Mouse (Mus musculus): ENCODE measurements at regions not wholly inside any gene's neighbourhood (a gene's known extent, or its start where the extent isn't known, plus 50 kb on each side); places are given as distances from the start of the nearest gene placed in this dataset.

DNA sequence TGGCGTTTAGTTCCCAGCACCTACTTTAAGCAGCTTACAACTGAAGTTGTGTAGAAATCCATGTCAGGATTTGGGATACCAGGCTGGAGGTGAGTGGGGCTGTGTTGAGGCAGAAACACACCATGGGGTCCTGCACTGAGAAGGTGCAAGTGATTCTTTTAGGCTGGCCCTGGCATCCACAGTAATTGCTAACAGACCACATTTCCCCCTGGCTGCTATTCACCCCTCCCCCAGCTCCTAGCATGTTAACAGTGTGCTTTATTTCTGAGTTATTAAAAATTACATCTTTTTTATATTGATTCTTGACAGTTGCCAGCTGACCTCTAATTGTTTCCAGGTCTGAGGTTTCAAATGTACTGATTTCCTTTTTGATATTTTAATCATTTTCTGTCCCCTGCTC, 670.1 kb upstream of the 2610301B20Rik start:
- no peaks in the 10 kb centered on the region for H3K4me1 ChIP-seq (ENCODE audit: control insufficient read depth, insufficient read depth, low read length)
- no peaks in the 10 kb centered on the region for H3K9me3 ChIP-seq (ENCODE audit: control insufficient read depth, low read length)
- no peak overlapping the region for H3K27ac ChIP-seq (ENCODE audit: low read length)
- no peak overlapping the region for H3K4me3 ChIP-seq (ENCODE audit: low read length)
- no peaks in the 10 kb centered on the region for H3K27me3 ChIP-seq (replicated peaks; ENCODE audit: control insufficient read depth, insufficient read depth, low read length)
- no peaks in the 10 kb centered on the region for H3K36me3 ChIP-seq (ENCODE audit: control insufficient read depth, insufficient read depth, low read length)
- no peak overlapping the region for H3K4me2 ChIP-seq (ENCODE audit: low read depth, low read length)
- 86% methylated on average over 1 of the region's 1 CpGs for WGBS
- H3K9ac ChIP-seq (ENCODE audit: low read depth, low read length), result no peak overlapping the region
- no peak for ATAC-seq

DNA sequence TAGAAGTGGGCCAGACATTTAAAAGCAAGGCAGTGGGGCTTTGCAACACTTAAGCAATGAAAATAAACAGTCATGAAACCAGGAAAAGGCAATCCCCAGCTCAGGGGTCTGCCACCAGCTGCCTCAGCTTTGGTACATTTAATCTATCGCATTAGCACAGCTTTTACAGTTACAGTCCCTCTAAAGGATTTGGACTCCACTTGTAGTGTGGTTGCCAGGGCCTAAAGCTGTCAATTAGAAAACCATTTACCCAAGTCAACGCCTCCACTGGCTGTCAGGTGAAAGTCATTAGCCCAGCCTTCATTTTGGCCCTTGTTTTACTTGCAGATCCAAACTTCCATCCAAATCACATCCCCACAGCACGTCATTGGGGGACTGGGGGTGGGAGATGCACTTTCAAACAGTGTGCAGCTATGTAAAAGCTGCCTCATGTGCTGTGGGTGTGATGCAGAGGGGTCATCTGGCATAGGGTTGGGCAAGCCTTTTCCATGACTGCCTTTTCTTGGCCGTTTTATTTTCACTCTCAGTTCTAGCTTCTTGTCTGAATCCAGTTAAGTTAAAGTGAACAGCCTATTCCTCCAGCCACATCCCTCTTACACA, 664.9 kb upstream of the 2610301B20Rik start:
- Histone ChIP-seq H3K4me2 (ENCODE audit: low read depth, low read length) (no peak overlapping the region), H3K36me3 (ENCODE audit: control insufficient read depth, insufficient read depth, low read length) (no peaks in the 10 kb centered on the region), H3K4me3 (ENCODE audit: low read length) (no peak overlapping the region), H3K27ac (ENCODE audit: low read length) (no peak overlapping the region), H3K9me3 (ENCODE audit: control insufficient read depth, low read length) (no peaks in the 10 kb centered on the region), H3K4me1 (ENCODE audit: control insufficient read depth, insufficient read depth, low read length) (no peaks in the 10 kb centered on the region), H3K9ac (ENCODE audit: low read depth, low read length) (no peak overlapping the region), H3K27me3 (replicated peaks; ENCODE audit: control insufficient read depth, insufficient read depth, low read length) (no peaks in the 10 kb centered on the region)
- 59% methylated on average over 4 of the region's 4 CpGs for WGBS
- ATAC-seq, result no peak

DNA sequence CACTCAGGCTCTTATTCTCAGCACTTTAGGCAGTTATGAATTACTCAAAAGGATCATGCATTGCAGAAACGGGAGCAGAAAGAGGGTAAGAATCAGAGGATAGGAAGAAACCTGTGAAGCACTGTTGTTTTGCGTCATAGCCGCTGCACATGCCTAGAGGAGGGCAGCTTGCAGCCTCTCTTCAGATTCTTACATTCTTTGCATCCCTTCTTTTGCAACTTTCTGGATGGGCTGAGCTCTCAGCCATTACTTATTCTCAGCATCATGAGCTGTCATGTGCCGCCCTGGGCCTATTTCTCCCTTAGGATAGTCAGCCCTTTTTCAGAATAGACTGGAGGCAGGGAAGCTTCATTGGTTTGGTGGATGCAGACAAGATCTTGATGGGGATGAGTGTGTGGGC, 663.0 kb upstream of the 2610301B20Rik start:
- no peak overlapping the region for H3K4me2 ChIP-seq (ENCODE audit: low read depth, low read length)
- no peaks in the 10 kb centered on the region for H3K9me3 ChIP-seq (ENCODE audit: control insufficient read depth, low read length)
- H3K4me3 ChIP-seq (ENCODE audit: low read length), result no peak overlapping the region
- H3K36me3 ChIP-seq (ENCODE audit: control insufficient read depth, insufficient read depth, low read length), result no peaks in the 10 kb centered on the region
- H3K27ac ChIP-seq (ENCODE audit: low read length), result no peak overlapping the region
- H3K27me3 ChIP-seq (replicated peaks; ENCODE audit: control insufficient read depth, insufficient read depth, low read length), result no peaks in the 10 kb centered on the region
- no peak for ATAC-seq
- WGBS, result 83% methylated on average over 4 of the region's 4 CpGs
- no peaks in the 10 kb centered on the region for H3K4me1 ChIP-seq (ENCODE audit: control insufficient read depth, insufficient read depth, low read length)
- H3K9ac ChIP-seq (ENCODE audit: low read depth, low read length), result no peak overlapping the region

DNA sequence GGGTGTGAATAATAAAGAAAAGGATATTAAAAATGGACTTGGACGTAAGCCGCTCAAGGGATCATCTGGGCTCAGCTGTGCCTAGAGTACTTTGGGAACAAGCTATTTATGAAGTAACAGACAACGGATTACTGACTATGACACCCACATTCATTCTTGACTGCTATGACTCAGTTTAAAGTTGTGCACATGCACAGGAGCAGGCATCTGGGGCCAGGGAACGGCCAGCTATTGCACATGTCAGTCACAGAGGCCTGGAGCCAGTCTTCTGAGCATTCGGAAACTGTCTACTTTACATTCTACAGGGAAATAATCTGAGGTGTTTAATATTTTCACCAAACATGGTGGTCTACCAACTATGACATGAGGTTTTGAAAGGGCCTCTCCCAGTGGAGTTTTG, 639.0 kb upstream of the 2610301B20Rik start:
- H3K4me2 ChIP-seq (ENCODE audit: low read depth, low read length), result no peak overlapping the region
- no peaks in the 10 kb centered on the region for H3K27me3 ChIP-seq (replicated peaks; ENCODE audit: control insufficient read depth, insufficient read depth, low read length)
- no peaks in the 10 kb centered on the region for H3K9me3 ChIP-seq (ENCODE audit: control insufficient read depth, low read length)
- no peaks in the 10 kb centered on the region for H3K36me3 ChIP-seq (ENCODE audit: control insufficient read depth, insufficient read depth, low read length)
- H3K4me1 ChIP-seq (ENCODE audit: control insufficient read depth, insufficient read depth, low read length), result no peaks in the 10 kb centered on the region
- H3K4me3 ChIP-seq (ENCODE audit: low read length), result no peak overlapping the region
- WGBS, result 84% methylated on average over 5 of the region's 5 CpGs
- no peak overlapping the region for H3K27ac ChIP-seq (ENCODE audit: low read length)
- no peak for ATAC-seq
- no peak overlapping the region for H3K9ac ChIP-seq (ENCODE audit: low read depth, low read length)

DNA sequence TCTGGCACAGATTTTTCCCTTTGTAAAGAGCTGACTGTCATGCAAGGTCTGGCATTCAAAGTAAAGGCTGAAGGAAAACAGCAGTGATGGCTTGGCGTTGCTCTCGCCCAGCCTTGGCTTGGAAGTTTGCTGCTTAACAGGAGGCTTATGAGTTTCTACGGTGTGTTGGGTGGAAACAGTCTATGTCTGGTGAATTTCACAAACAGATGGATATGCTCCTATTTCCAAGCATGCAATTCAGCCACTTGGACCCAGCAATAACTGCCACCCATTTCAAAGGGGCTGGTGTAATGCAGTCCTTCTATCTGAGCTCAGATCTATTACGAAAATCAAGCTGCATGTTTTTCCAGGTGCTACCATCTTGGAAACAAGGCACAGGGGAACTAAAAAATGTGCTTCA, 632.2 kb upstream of the 2610301B20Rik start:
- no peak overlapping the region for H3K4me2 ChIP-seq (ENCODE audit: low read depth, low read length)
- H3K4me1 ChIP-seq (ENCODE audit: control insufficient read depth, insufficient read depth, low read length), result no peaks in the 10 kb centered on the region
- H3K9ac ChIP-seq (ENCODE audit: low read depth, low read length), result no peak overlapping the region
- H3K27ac ChIP-seq (ENCODE audit: low read length), result no peak overlapping the region
- 82% methylated on average over 4 of the region's 4 CpGs for whole genome bisulfite sequencing
- no peaks in the 10 kb centered on the region for H3K9me3 ChIP-seq (ENCODE audit: control insufficient read depth, low read length)
- H3K27me3 ChIP-seq (replicated peaks; ENCODE audit: control insufficient read depth, insufficient read depth, low read length), result no peaks in the 10 kb centered on the region
- H3K4me3 ChIP-seq (ENCODE audit: low read length), result no peak overlapping the region
- ATAC-seq, result no peak
- H3K36me3 ChIP-seq (ENCODE audit: control insufficient read depth, insufficient read depth, low read length), result no peaks in the 10 kb centered on the region

DNA sequence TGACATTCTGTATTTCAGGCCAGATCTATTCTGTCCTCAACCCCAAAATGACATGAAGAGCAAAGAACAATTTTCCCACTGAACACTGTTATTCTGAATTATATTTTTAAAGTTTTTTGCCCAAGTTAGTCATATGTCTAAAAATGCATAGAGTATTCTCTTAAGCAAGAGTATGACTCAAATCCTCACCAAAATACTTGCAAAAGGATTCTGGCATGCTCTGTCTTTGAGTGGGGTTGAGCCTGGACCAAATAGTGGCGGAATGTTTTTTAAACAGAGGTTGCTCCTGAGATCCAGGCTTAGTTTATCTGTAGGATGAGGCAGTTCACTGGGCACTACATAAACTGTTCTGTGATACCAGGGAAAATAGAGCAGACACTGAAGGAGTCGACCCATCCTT, 631.4 kb upstream of the 2610301B20Rik start:
- no peaks in the 10 kb centered on the region for H3K36me3 ChIP-seq (ENCODE audit: control insufficient read depth, insufficient read depth, low read length)
- ATAC-seq, result no peak
- H3K27ac ChIP-seq (ENCODE audit: low read length), result no peak overlapping the region
- 56% methylated on average over 2 of the region's 2 CpGs for WGBS
- H3K27me3 ChIP-seq (replicated peaks; ENCODE audit: control insufficient read depth, insufficient read depth, low read length), result no peaks in the 10 kb centered on the region
- no peaks in the 10 kb centered on the region for H3K4me1 ChIP-seq (ENCODE audit: control insufficient read depth, insufficient read depth, low read length)
- no peaks in the 10 kb centered on the region for H3K9me3 ChIP-seq (ENCODE audit: control insufficient read depth, low read length)
- no peak overlapping the region for H3K9ac ChIP-seq (ENCODE audit: low read depth, low read length)
- no peak overlapping the region for H3K4me3 ChIP-seq (ENCODE audit: low read length)
- no peak overlapping the region for H3K4me2 ChIP-seq (ENCODE audit: low read depth, low read length)

DNA sequence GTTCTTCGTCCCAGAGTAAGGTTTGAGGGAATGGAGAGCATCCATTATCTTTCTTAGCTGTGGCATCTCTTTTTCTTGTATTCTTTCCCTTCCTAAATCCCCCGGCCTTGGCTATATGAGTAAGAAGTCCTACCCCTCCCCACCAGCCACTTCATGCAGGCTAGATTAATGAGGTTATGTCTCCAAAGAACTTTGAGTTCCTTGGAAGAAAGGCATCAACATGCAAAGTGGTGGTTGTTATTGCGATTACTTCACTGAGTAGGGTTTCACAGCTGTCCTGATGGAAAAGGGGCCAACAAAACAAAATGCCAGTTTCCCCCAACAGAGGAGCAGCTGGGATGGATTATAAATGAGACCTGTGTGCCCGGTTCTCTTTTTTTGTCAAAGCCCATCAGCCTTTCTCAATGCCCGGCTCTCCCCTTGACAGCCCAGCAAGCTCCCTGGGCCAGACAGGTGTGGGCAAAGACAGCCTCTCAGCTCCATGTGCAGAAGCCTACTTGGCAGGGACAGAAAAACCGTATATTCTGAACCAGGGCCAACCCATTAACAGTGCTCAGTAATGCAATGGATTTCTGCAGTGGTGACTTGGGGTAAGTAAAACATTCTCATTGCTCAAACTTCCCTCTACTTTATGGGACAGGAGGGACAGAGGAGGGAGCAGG, 620.1 kb upstream of the 2610301B20Rik start:
- WGBS, result 71% methylated on average over 6 of the region's 6 CpGs
- Histone ChIP-seq H3K27ac (ENCODE audit: low read length) (no peak overlapping the region), H3K9me3 (ENCODE audit: control insufficient read depth, low read length) (no peaks in the 10 kb centered on the region), H3K4me1 (ENCODE audit: control insufficient read depth, insufficient read depth, low read length) (no peaks in the 10 kb centered on the region), H3K36me3 (ENCODE audit: control insufficient read depth, insufficient read depth, low read length) (no peaks in the 10 kb centered on the region), H3K27me3 (replicated peaks; ENCODE audit: control insufficient read depth, insufficient read depth, low read length) (no peaks in the 10 kb centered on the region), H3K4me3 (ENCODE audit: low read length) (no peak overlapping the region), H3K9ac (ENCODE audit: low read depth, low read length) (no peak overlapping the region), H3K4me2 (ENCODE audit: low read depth, low read length) (no peak overlapping the region)
- ATAC-seq, result no peak

DNA sequence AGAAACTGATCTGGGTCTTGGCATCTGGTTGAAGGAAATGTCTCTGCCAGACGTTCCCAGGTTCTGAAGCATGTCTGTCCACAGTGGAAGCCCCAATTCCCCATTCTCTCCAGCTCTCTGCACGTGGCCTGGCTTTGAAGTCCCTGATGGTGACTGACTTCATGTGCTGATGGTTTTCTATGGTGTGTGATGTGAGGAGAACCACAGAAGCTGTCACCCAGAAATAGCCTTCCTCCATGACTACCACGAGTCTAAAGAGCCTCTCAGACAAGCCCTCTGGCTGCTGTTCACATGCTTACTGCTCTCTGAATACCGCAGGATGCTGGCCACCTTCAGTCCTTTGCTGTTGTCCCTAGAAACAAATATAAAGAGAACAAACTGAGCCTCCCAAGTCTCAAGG, 616.8 kb upstream of the 2610301B20Rik start:
- Histone ChIP-seq H3K27ac (ENCODE audit: low read length) (no peak overlapping the region), H3K9me3 (ENCODE audit: control insufficient read depth, low read length) (no peaks in the 10 kb centered on the region), H3K27me3 (replicated peaks; ENCODE audit: control insufficient read depth, insufficient read depth, low read length) (no peaks in the 10 kb centered on the region), H3K4me3 (ENCODE audit: low read length) (no peak overlapping the region), H3K36me3 (ENCODE audit: control insufficient read depth, insufficient read depth, low read length) (no peaks in the 10 kb centered on the region), H3K9ac (ENCODE audit: low read depth, low read length) (no peak overlapping the region), H3K4me2 (ENCODE audit: low read depth, low read length) (no peak overlapping the region), H3K4me1 (ENCODE audit: control insufficient read depth, insufficient read depth, low read length) (no peaks in the 10 kb centered on the region)
- ATAC-seq, result no peak
- 77% methylated on average over 4 of the region's 4 CpGs for WGBS

DNA sequence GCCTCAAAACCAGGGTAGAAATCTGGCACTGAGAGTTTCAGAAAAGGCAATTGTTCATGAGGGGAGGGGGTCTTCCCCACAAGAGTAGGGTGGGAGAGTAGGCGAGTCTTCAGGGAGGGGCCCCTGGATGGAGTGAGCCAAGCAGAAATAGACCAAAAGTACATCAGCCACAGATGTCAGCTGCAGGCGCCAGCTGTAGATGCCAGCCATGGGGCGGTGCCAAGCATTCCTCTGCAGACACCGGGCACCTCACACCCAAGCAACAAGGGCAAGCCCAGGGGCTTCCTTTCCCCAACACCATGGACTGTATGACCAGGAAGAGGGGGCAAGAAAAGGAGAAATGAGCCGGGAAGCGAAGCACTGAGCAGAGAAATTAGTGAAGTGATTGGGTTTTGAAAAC, 613.9 kb upstream of the 2610301B20Rik start:
- WGBS, result 76% methylated on average over 6 of the region's 6 CpGs

DNA sequence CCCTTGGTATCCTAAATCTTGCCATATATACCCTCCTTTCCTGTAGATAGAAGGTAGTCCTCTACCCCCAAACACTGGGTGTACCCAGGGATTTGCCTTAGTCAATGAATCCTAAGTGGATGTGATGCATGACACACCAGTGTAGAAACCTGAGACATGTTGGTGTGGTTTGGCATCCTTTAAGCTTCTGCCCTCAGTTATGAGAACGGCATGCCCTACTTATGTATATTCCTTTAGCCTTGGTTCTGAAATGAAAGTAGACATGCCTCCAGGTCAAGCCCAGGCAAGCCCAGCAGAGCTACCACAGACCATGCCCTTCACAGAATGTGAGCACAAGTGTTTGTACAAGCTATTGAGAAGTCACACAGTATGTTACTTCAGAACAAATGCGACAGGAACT, 608.4 kb upstream of the 2610301B20Rik start:
- no peak overlapping the region for H3K27ac ChIP-seq (ENCODE audit: low read length)
- no peak overlapping the region for H3K9ac ChIP-seq (ENCODE audit: low read depth, low read length)
- H3K27me3 ChIP-seq (replicated peaks; ENCODE audit: control insufficient read depth, insufficient read depth, low read length), result no peaks in the 10 kb centered on the region
- H3K4me3 ChIP-seq (ENCODE audit: low read length), result no peak overlapping the region
- H3K36me3 ChIP-seq (ENCODE audit: control insufficient read depth, insufficient read depth, low read length), result no peaks in the 10 kb centered on the region
- ATAC-seq, result no peak
- H3K9me3 ChIP-seq (ENCODE audit: control insufficient read depth, low read length), result no peaks in the 10 kb centered on the region
- 68% methylated on average over 2 of the region's 2 CpGs for WGBS
- no peaks in the 10 kb centered on the region for H3K4me1 ChIP-seq (ENCODE audit: control insufficient read depth, insufficient read depth, low read length)
- H3K4me2 ChIP-seq (ENCODE audit: low read depth, low read length), result no peak overlapping the region

More for the DNA sequence above, 613.9 kb upstream of the 2610301B20Rik start:
- Histone ChIP-seq H3K9ac (ENCODE audit: low read depth, low read length) (no peak overlapping the region), H3K36me3 (ENCODE audit: control insufficient read depth, insufficient read depth, low read length) (no peaks in the 10 kb centered on the region), H3K4me1 (ENCODE audit: control insufficient read depth, insufficient read depth, low read length) (no peaks in the 10 kb centered on the region), H3K27ac (ENCODE audit: low read length) (no peak overlapping the region), H3K27me3 (replicated peaks; ENCODE audit: control insufficient read depth, insufficient read depth, low read length) (no peaks in the 10 kb centered on the region), H3K4me2 (ENCODE audit: low read depth, low read length) (no peak overlapping the region), H3K4me3 (ENCODE audit: low read length) (no peak overlapping the region), H3K9me3 (ENCODE audit: control insufficient read depth, low read length) (no peaks in the 10 kb centered on the region)
- no peak for ATAC-seq
